Mouse (Mus musculus) embryo, embryonic 11 days (tissue): ENCODE measurements around the gene Trhde.

Experiments
- DNase-seq: peaks from one replicate; pipeline ENCODE4 v3.0.0-alpha.2; 2015

Gene Trhde

GRCm38 (mm10) chr10:114735111-114735510 is 67.0 kb downstream of the Trhde start:
- no peak for DNase-seq

- DNase-seq, result peak; percentile 17
These were observed 76.5 kb downstream of the Trhde start for GRCm38 (mm10) chr10:114725591-114725990.

- DNase-seq, result no peak
These were observed 100.3 kb downstream of the Trhde start for GRCm38 (mm10) chr10:114701791-114702190.

- peak; percentile 2 for DNase-seq
These were observed 130.2 kb downstream of the Trhde start for GRCm38 (mm10) chr10:114671791-114672415.

DNA sequence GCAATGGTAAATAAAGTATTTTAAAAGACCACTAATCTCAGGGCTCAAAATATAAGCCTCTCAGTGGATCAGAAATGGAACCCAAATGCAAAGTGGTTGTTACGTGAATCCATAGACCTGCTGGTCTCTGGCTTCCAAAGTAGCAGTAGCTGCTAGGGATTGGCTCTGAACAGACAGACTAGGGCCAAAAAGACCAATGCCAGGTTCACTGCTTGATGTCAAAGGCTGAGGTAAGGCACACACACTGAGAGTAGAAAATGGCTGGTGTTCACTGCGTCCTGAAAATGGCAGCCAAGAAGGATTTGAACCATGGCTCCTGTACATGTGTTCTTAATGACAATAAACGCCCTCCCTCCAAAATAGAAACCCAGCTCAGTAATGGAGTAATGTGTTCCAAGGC is 209.1 kb downstream of the Trhde start:
- no peak for DNase-seq

DNA sequence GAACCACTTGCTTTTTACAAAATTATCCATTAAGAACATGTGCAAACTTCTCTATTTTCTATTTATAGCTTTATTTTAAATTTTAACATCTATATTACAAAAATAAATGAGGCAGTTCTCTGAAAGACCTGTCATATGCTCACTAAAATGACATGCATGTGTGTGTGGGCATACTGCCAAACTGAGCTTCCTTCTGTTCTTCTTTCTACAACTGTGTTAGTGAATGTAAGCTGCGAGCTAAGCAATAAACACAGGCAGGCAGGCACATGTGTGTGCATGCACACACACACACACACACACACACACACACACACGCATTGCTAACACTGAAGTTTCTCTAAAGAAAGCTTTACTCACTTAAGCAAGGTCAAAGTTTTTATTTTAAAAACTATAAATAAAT is 223.2 kb downstream of the Trhde start:
- DNase-seq, result no peak

GRCm38 (mm10) chr10:114567891-114568290 is 234.2 kb downstream of the Trhde start:
- DNase-seq, result no peak

- no peak for DNase-seq
These were observed 292.9 kb downstream of the Trhde start for GRCm38 (mm10) chr10:114509186-114509585.

DNA sequence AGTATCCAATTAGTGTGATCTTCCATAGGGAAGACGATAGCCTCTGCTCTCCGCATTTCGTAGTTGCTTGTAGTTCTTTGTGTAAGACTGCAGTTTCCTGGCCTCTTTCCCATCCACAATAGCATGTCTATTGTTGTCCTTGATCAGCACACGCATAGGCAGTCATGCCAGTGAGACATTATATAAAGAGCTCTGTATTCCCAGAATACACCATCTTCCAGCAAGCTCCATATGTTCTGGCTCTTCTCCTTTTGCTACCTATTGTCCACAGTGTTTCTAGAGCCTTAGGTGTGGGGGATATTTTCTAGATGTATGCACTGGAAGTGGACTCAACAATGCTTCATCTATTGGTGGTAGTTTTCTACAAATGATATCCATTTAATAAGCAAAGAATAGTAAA is 313.3 kb downstream of the Trhde start:
- no peak for DNase-seq

- no peak for DNase-seq
These were observed 346.5 kb downstream of the Trhde start for GRCm38 (mm10) chr10:114455591-114455990.

GRCm38 (mm10) chr10:114448116-114448515 is 354.0 kb downstream of the Trhde start:
- no peak for DNase-seq

- DNase-seq, result no peak
These were observed 383.1 kb downstream of the Trhde start for GRCm38 (mm10) chr10:114418956-114419530.

DNA sequence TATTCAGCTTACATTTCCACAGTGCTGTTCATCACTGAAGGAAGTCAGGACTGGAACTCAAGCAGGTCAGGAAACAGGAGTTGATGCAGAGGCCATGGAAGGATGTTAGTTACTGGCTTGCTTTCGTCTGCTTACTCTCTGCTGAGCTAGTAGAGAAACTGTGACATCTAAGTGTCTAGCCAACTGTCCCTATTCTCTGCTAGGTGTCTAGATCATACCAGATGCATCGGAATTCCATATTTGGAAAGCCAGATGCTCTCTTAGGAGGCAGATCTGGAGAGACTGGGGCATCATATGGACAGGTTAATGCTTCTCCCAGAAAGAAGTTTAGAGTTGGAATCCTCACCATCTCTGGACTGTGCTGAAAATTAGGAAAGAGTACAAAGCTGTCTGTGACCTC is 386.4 kb downstream of the Trhde start:
- DNase-seq, result no peak

DNA sequence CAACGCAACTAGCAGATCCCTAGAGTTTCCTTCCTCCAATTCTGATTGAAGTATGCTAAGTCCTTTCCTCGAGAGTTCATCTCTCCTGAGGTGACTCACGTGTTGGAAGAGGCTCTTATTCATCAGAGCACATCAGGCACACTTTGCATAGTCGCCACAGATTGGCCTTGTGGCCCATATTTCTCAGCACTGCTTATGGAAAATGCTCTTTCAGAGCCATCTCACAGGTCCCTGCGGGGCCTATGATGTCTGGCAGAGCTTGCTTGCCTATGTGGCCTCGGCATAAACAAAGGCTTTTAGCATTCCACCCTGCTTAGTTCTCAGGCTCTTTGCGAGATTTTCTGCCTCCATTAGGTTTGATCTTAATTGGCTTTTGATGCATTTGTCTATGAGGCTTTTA is 396.8 kb downstream of the Trhde start:
- DNase-seq, result peak; percentile 17

DNA sequence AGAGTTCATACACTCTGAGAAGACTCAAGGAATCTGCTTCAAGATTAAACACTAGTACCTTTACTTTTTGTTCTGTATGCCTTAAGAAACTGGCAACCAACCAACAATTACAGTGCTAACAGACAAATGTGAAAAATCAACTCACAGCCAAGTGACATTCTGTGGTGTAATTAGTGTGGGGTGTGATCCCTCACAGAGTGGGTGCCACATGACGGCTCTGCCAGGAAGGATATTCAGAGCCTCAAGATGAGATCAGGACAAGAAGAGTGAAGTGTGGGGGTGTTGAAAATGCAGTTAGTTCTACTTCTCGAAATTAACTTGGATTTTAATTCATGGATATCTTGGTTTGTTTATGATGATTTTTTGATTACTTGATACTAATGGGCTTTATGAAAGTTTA is 398.3 kb downstream of the Trhde start:
- DNase-seq, result no peak

GRCm38 (mm10) chr10:114370804-114371203 is 431.3 kb downstream of the Trhde start:
- no peak for DNase-seq

GRCm38 (mm10) chr10:114363442-114363841 is 438.7 kb downstream of the Trhde start:
- DNase-seq, result peak; percentile 2

GRCm38 (mm10) chr10:114362631-114363030 is 439.5 kb downstream of the Trhde start:
- DNase-seq, result peak; percentile 37
